Mouse (Mus musculus) frontal cortex, postnatal 14 days (tissue): ENCODE data around the gene Nrbf2.

ENCODE experiments used
- DNase-seq, 2 experiments: peaks; one replicate each; pipeline ENCODE4 v3.0.0; 2022; ENCODE audit warnings: low spot score in 2 of 2

The Nrbf2 gene

GRCm38 (mm10) chr10:67216872-67217271 is 68.2 kb downstream of the Nrbf2 start:
- DNase-seq, result no peak
